Mouse (Mus musculus) heart, postnatal 0 days (tissue): ENCODE measurements around the gene Prg3.

Experiments used
- CTCF ChIP-seq: IDR thresholded peaks from 2 replicates; pipeline ENCODE4 v1.5.1; 2016; ENCODE audit warnings: antibody characterized with exemption, control low read depth, low read depth
- EP300 ChIP-seq: IDR thresholded peaks from 2 replicates; pipeline ENCODE4 v1.6.1; 2016; ENCODE audit warnings: antibody characterized with exemption, low read depth

DNA sequence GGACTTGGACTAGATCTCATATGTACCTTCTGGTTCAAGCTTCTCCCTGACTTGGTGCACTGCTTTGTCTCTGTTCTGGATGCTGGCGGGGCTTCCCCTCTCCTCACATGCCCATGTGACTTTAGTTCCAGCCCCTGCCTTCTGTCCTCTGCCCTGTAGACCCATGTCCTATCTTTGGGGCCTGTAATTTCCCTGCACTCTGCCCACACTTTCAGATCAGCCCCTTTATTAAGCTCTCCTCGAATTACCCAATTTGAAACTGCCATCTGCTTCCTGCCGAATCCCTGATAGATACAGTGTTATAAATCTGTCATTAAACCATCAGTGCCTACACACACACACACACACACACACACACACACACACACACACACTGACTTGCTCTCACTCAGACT is 26.6 kb downstream of the Prg3 start:
- TF ChIP-seq EP300, result no peak
- no peak for TF ChIP-seq CTCF
